Mouse (Mus musculus) lung, adult 2 months (tissue): ENCODE measurements around the gene Mum1l1.

ENCODE experiments used
- CTCF ChIP-seq: fragments of 200-500 bp; IDR thresholded peaks from 2 replicates; pipeline ENCODE4 v1.5.1; 2011; ENCODE audit warnings: mild to moderate bottlenecking, low read length, control low read depth; ENCODE audit not compliant: insufficient read depth
- POLR2A ChIP-seq: fragments of 200-500 bp; IDR thresholded peaks from 2 replicates; pipeline ENCODE4 v1.6.1; 2011; ENCODE audit warnings: low read depth, mild to moderate bottlenecking, control low read depth, low read length, borderline replicate concordance; ENCODE audit errors: extremely low read depth

- peak; percentile 23; the same call in 1 of the 2 replicates for TF ChIP-seq CTCF
- no peak for TF ChIP-seq POLR2A
These were observed 9.2 kb downstream of the Mum1l1 start for GRCm38 (mm10) chrX:139219017-139219416.
